Comparison of ENCODE assay signal across 17 mouse cellular contexts in the genomic region with DNA sequence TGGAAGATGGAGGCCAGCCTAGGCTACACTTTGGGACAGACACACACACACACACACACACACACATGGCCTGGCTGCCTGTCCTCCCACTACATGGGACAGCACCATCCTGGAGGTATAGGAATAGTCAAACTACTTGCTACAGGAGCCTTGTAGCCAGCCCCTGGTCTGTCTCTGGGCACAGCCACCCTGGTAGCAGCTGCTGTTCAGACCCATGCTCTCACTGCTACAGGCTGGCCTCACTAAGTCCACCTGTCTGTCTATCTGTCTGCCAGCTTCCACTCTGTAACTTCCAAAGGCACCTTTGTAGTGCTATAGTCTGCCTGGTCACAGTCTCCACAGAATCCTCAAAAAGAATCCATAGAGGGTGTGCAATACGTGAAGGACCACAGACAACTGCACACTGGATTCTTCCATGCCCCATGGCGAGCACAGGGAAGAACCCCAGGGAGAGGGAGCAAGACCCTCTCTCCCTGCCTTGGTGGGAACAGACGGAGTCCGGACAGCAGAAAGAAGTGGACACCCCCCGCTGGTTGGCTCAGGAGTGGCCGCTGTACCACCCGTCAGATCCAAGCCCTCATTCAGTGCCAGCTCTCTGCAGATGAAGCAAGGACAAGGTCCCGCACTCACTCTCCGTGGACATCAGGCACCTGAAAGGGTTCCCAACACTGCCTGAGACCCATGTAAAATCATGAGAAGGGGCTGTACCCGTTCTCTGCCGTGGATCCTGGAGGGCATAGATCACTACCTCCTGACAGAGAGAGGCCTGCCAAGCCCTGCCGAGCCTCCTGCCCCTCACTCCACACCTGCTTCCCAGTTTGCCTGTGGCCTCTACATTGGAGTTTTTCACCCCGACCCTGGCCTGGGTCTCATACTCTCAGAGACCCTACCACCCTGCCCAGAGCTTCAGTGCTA. TPM values are rescaled to one million over a fixed set of nuclear protein-coding genes. Genes with fewer than 3 reads are reported as not detected.
DNase-seq lines count a peak whose midpoint lies in the region; ATAC-seq and TF ChIP-seq lines count a peak whose summit lies in the region.
"Had no signal": no experiment of that assay in that cellular context is flagged by ENCODE, and none has a peak within 500 bp of the region (broad histone marks: within the 10 kb centered on the region; RNA-seq: fewer than 3 reads in every experiment).

No protein-coding gene starts in this region.

- TF ChIP-seq CTCF in kidney, adult 2 months (conservative IDR thresholded peaks at IDR 0.05; ENCODE audit: insufficient read depth, insufficient read length, low read depth, low read length) = no peak

- no peak overlapping the region for H3K4me3 ChIP-seq in kidney, adult 2 months (ENCODE audit: insufficient read depth, low read depth, low read length)
- no peak overlapping the region for H3K4me3 ChIP-seq in kidney, embryonic 14.5 days (ENCODE audit: low read length)
- H3K4me3 ChIP-seq in brown adipose tissue, adult 24 weeks (ENCODE audit: insufficient read depth, low read depth, low read length) = no peak overlapping the region
- H3K4me3 ChIP-seq in embryonic facial prominence, embryonic 10.5 days = no peak overlapping the region
- H3K4me3 ChIP-seq: erythroblast, embryonic 14.5 days; heart, embryonic 12.5 days; midbrain, embryonic 15.5 days had no signal

- peak; percentile 66 for DNase-seq in cerebellum, adult 11-12 months
- no peak for DNase-seq in cerebellum, postnatal 36 days
- DNase-seq in kidney, adult 2 months = no peak
- DNase-seq in embryonic facial prominence, embryonic 10.5 days (ENCODE audit: low spot score) = no peak
- no peak for DNase-seq in urinary bladder, postnatal 10 days (ENCODE audit: low spot score)
- DNase-seq in heart, postnatal 4 days = no peak
- DNase-seq: adrenal gland, adult 8-10 months; forebrain, postnatal 0 days; heart, postnatal 36 days; kidney, postnatal 10 days; retina, postnatal 1 day had no signal

- H3K9me3 ChIP-seq in kidney, embryonic 14.5 days (ENCODE audit: control insufficient read depth, low read length) = no peaks in the 10 kb centered on the region
- no peaks in the 10 kb centered on the region for H3K9me3 ChIP-seq in embryonic facial prominence, embryonic 10.5 days
- H3K9me3 ChIP-seq: heart, embryonic 12.5 days; midbrain, embryonic 15.5 days had no signal

- peaks cover 53% of the 10 kb centered on the region for H3K4me1 ChIP-seq in kidney, adult 2 months (ENCODE audit: control insufficient read depth, insufficient read depth, low read length)
- H3K4me1 ChIP-seq in kidney, embryonic 14.5 days (ENCODE audit: control insufficient read depth, insufficient read depth, low read length) = peaks cover 38% of the 10 kb centered on the region
- H3K4me1 ChIP-seq in brown adipose tissue, adult 24 weeks (ENCODE audit: control insufficient read depth, insufficient read depth, insufficient read length, low read length) = peaks cover 27% of the 10 kb centered on the region
- peaks cover 35% of the 10 kb centered on the region for H3K4me1 ChIP-seq in embryonic facial prominence, embryonic 10.5 days

- 67% methylated on average over 13 of the region's 13 CpGs for WGBS in kidney, adult 2 months
- 81% methylated on average over 13 of the region's 13 CpGs for WGBS in kidney, embryonic 14.5 days
- WGBS in embryonic facial prominence, embryonic 10.5 days = 81% methylated on average over 13 of the region's 13 CpGs

- peak overlapping the region; percentile 54; the same call in 1 of the 2 replicates for H3K27ac ChIP-seq in kidney, adult 2 months (ENCODE audit: insufficient read depth, low read depth, low read length)
- no peak overlapping the region for H3K27ac ChIP-seq in kidney, embryonic 14.5 days (ENCODE audit: low read depth, low read length)
- H3K27ac ChIP-seq in brown adipose tissue, adult 24 weeks (replicated peaks; ENCODE audit: low read depth, low read length) = 0 out of 2 replicates have a peak overlapping the region, but pooled peaks have one; percentile 17
- H3K27ac ChIP-seq in embryonic facial prominence, embryonic 10.5 days (replicated peaks) = peak overlapping the region; percentile 16; the same call in 1 of the 2 replicates
- H3K27ac ChIP-seq: midbrain, embryonic 15.5 days had no signal

- H3K9ac ChIP-seq in kidney, embryonic 14.5 days (ENCODE audit: low read depth, low read length) = no peak overlapping the region
- H3K9ac ChIP-seq: forebrain, postnatal 0 days; heart, embryonic 12.5 days; midbrain, embryonic 15.5 days had no signal

- H3K4me2 ChIP-seq in kidney, embryonic 14.5 days (replicated peaks; ENCODE audit: low read depth, low read length) = no peak overlapping the region
- H3K4me2 ChIP-seq: heart, embryonic 12.5 days; midbrain, embryonic 15.5 days had no signal

- no peaks in the 10 kb centered on the region for H3K27me3 ChIP-seq in kidney, adult 2 months (replicated peaks; ENCODE audit: control insufficient read depth, insufficient read depth, low read length)
- no peaks in the 10 kb centered on the region for H3K27me3 ChIP-seq in kidney, embryonic 14.5 days (ENCODE audit: control insufficient read depth, insufficient read depth, low read length)
- peaks cover 33% of the 10 kb centered on the region for H3K27me3 ChIP-seq in embryonic facial prominence, embryonic 10.5 days (replicated peaks; ENCODE audit: low read depth, poor library complexity, severe bottlenecking)
- H3K27me3 ChIP-seq: CH12.LX; heart, embryonic 12.5 days had no signal

- peaks cover 3% of the 10 kb centered on the region; the same call in 1 of the 2 replicates for H3K36me3 ChIP-seq in kidney, adult 2 months (ENCODE audit: control insufficient read depth, insufficient read depth, low read length)
- H3K36me3 ChIP-seq in kidney, embryonic 14.5 days (ENCODE audit: control insufficient read depth, insufficient read depth, low read length) = no peaks in the 10 kb centered on the region
- no peaks in the 10 kb centered on the region for H3K36me3 ChIP-seq in embryonic facial prominence, embryonic 10.5 days (replicated peaks)
- H3K36me3 ChIP-seq: heart, embryonic 12.5 days; midbrain, embryonic 15.5 days had no signal

- TF ChIP-seq POLR2A in kidney, adult 2 months (IDR thresholded peaks at IDR 0.05; ENCODE audit: low read depth, low read length) = no peak

- ATAC-seq in kidney, embryonic 14.5 days (ENCODE audit: low FRiP score, low TSS enrichment) = no peak
- ATAC-seq: forebrain, postnatal 0 days had no signal

RNA-seq across cellular contexts. Expression of a gene that starts 16.8 kb away (rescaled TPM):
- polyA plus RNA-seq in kidney, adult 2 months (2012; rRNA removed) = 137 and 161 TPM in 2 replicates
- polyA plus RNA-seq in kidney, embryonic 14.5 days (2014; fragmentation: Nextera tagmentation; extraction: Ambion mirVana) = 6.8 and 10.7 TPM in 2 replicates
- polyA plus RNA-seq in brown adipose tissue, adult 24 weeks (2012; ENCODE audit: insufficient read depth, insufficient read length, missing spikeins) = 66.4 and 85.8 TPM in 2 replicates
- 4.9 and 5.3 TPM in 2 replicates for polyA plus RNA-seq in embryonic facial prominence, embryonic 10.5 days (2016; fragmentation: Nextera tagmentation; extraction: Ambion mirVana)
- total RNA-seq in heart, postnatal 4 days (2021) = 10 to 100 TPM; 34.1 to 35.2 TPM

RNA-seq across cellular contexts. Expression of a gene that starts 37.2 kb away (rescaled TPM):
- 6.5 and 6.7 TPM in 2 replicates for polyA plus RNA-seq in kidney, adult 2 months (2012; rRNA removed)
- 8.0 and 9.6 TPM in 2 replicates for polyA plus RNA-seq in kidney, embryonic 14.5 days (2014; fragmentation: Nextera tagmentation; extraction: Ambion mirVana)
- polyA plus RNA-seq in brown adipose tissue, adult 24 weeks (2012; ENCODE audit: insufficient read depth, insufficient read length, missing spikeins) = 24.3 and 32.5 TPM in 2 replicates
- polyA plus RNA-seq in embryonic facial prominence, embryonic 10.5 days (2016; fragmentation: Nextera tagmentation; extraction: Ambion mirVana) = 16.7 and 21.4 TPM in 2 replicates
- total RNA-seq in heart, postnatal 4 days (2021) = 10 to 100 TPM; 26.2 to 26.7 TPM
- polyA plus RNA-seq: erythroblast, embryonic 14.5 days had no signal
